Mouse (Mus musculus): Measurements from ENCODE around the gene Ntrk1.

- no peak for TF ChIP-seq POLR2AphosphoS2 (IDR thresholded peaks at IDR 0.05; ENCODE audit: low read depth, low read length)
- no peak for TF ChIP-seq MAZ (IDR thresholded peaks at IDR 0.05; ENCODE audit: low read depth, low read length)
- TF ChIP-seq USF1 (IDR thresholded peaks at IDR 0.05; ENCODE audit: low read depth, low read length): no peak
Measured at GRCm38 (mm10) chr3:87785156-87785555, 9.8 kb downstream of the Ntrk1 start.
